Mouse (Mus musculus): ENCODE data around the gene Pth1r. TPM values are rescaled to one million over a fixed set of nuclear protein-coding genes. Genes with fewer than 3 reads are reported as not detected.

The Pth1r gene
- polyA plus RNA-seq, 1 experiment from 2014 or later: 38.7 TPM

DNA sequence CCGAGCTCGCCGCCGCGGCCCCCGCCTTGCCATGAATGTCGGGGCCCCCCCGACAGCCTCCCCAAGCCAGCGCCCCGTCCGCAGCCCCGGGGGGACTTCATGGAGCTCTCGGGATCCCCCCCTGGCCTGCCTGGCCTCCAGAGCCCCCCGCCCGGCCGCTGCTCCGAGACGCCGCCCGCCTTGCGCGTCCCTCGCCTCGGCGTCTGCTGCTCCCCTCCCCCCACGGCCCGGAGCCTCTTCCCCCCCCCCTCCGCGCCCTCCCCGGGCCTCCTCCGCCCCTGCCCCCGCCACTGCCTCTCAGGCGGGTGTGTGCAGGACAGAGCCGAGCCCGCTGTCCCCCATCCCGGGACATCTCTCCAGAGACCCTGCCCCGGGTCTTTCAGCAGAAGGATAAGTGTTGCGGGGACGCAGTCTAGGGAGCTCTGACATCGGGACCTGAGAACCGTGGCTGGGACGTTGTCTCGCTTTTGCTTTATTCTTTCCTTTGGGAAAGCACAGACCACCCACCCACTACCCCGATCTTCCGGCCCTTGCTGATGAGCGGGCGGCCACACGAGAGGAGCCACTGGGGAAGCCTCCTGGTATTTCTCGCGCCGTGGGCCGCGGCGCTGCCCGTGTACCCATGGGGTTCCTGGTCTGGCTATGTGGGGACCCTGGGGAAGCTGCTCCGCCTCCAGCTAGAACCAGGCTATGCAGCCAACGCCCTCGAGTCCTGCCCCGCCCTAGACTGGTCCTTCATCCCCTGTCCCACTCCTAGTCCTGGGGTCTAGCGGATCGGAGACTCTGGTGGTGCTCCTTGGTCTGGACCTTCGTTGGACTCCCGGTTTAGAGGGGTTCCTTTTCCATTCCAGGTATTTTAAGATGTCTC lies 3.3 kb downstream of the Pth1r start:
- H3K27me3 ChIP-seq (ENCODE audit: insufficient read depth, poor library complexity, severe bottlenecking): peaks cover 81% of the 10 kb centered on the region
- peak overlapping the region; percentile 79 for H3K4me3 ChIP-seq
- H3K36me3 ChIP-seq: no peaks in the 10 kb centered on the region
- peak; percentile 72 for DNase-seq (ENCODE audit: low spot score)
- 2% methylated on average over 62 of the region's 63 CpGs for WGBS
- peak overlapping the region; percentile 94 for H3K27ac ChIP-seq
- no peaks in the 10 kb centered on the region for H3K9me3 ChIP-seq
- H3K4me1 ChIP-seq (replicated peaks): peaks cover 57% of the 10 kb centered on the region

DNA sequence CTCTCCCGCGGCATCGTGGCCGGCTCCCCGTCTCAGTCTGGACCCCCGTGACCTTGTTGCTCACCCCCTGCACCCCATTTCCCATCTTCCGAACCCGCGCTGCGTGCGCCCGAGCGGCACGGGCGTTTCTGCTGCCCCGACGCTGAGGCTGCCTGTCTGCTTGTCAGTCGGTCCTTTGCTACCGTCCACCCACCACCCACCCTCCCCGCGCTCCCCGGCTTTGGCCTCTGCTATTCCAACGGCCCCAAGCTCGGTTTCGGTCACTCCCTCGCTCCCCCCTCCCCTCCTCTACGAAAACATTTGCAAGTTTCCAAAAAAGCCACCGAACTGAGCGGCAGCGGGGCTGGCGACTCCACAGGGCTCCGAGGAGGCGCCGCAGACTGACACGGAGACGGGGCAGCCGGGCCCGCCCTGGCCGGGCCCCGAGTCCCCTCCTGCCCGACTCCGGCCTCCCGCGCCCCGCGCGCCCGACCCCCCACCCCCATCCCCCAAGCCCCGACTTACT lies 3.9 kb downstream of the Pth1r start:
- peak; percentile 79 for DNase-seq (ENCODE audit: low spot score)
- H3K27me3 ChIP-seq (ENCODE audit: insufficient read depth, poor library complexity, severe bottlenecking): peaks cover 78% of the 10 kb centered on the region
- H3K4me3 ChIP-seq: peak overlapping the region; percentile 79
- 1% methylated on average over 49 of the region's 49 CpGs for WGBS
- no peaks in the 10 kb centered on the region for H3K9me3 ChIP-seq
- H3K4me1 ChIP-seq (replicated peaks): peaks cover 57% of the 10 kb centered on the region
- H3K36me3 ChIP-seq: no peaks in the 10 kb centered on the region
- H3K27ac ChIP-seq: peak overlapping the region; percentile 94

DNA sequence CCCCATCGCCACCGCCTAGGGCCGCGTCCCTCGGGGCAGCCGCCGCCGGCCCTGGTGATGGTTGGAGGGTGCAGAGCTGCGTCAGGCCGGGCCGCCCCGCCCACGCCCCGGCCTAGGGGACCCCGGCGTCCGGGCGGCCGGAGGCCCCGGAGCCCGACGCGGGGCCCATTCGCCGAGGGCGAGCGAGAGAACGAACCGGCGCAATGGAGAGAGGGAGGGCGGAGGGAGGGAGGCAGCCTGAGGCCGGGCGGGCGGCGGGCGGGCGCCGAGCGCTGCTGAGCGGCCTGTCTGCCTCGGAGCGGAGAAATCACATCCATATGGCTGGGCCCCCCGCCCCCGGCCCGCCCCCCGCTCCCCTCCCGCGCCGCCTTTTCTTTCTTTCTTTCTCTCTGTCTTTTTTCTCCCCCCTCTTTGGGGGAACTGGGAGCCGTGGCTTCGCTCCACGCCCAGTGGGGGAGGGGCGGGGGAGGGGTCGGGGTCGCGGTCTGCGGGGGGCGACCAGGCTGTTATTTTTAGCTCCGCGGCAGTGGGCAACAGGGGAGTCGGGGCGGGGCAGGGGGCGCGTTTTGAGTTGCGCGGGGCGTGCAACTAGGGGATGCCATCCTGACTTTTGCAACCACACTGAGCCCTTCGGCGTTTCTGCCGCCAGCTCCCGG lies 4.5 kb downstream of the Pth1r start:
- Histone ChIP-seq H3K36me3 (no peaks in the 10 kb centered on the region), H3K4me3 (peak overlapping the region; percentile 79), H3K4me1 (replicated peaks) (peaks cover 57% of the 10 kb centered on the region), H3K27ac (peak overlapping the region; percentile 94), H3K9me3 (no peaks in the 10 kb centered on the region), H3K27me3 (ENCODE audit: insufficient read depth, poor library complexity, severe bottlenecking) (peaks cover 75% of the 10 kb centered on the region)
- DNase-seq (ENCODE audit: low spot score): no peak
- WGBS: under 1% methylated on average over 63 of the region's 71 CpGs

DNA sequence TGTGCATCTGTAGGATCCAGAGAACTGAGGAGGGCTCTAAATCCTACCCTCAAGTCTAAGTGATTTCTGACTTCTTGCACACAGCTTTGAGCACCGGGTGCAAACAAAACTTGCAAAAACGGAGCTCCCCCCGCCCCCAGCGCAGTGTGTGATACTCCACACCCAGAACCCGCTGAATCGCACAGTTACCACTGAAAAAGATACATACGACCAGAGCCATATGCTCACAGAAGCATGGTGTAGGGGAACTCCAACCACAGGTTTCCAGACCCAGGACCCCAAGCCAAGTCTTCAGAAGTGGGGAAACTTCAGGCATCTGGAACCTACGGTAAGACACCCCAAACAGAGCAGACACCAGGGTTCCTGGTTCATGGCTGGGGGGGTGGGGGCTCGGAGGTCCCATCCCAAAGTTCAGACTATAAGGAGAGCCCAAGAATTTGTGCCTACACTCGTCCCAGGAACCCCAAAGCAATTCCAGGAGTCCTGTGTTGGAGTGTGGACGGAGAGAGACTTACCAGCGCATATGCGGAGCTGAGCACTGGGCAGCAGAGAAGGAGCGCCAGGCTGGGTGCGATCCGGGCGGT lies 5.1 kb downstream of the Pth1r start, which contains the start of gene Myl3:
Gene Myl3 (plus strand): TSS at position 151 of the 584 bp plus-strand sequence.
- peaks cover 74% of the 10 kb centered on the region for H3K27me3 ChIP-seq (ENCODE audit: insufficient read depth, poor library complexity, severe bottlenecking)
- no peaks in the 10 kb centered on the region for H3K9me3 ChIP-seq
- peaks cover 57% of the 10 kb centered on the region for H3K4me1 ChIP-seq (replicated peaks)
- WGBS: 2% methylated on average over 17 of the region's 17 CpGs
- H3K27ac ChIP-seq: peak within 1 kb of the TSS; percentile 94
- no peaks in the 10 kb centered on the region for H3K36me3 ChIP-seq
- peak within 1 kb of the TSS; percentile 79 for H3K4me3 ChIP-seq
- peak; percentile 55 for DNase-seq (ENCODE audit: low spot score)

DNA sequence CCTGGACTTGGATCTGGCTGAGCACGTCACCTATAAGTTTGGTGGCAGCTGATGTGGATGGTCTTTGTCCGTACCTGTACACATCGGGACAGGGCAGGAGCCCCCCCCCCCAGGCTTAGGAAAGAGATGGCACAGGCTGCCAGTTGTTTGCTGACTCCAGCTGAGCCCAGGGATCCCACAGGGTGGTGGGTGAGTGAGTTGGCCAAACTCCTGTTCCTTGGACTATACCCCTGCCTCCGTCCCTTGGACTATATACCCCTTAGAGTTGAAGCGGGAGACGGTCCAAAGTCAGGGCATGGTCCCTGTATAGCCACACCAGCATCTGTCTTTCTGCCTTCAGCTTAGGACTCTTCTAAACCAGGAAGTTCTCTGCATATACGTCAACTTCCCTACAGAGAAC lies 7.0 kb downstream of the Pth1r start:
- H3K4me1 ChIP-seq (replicated peaks): peaks cover 57% of the 10 kb centered on the region
- 89% methylated on average over 7 of the region's 7 CpGs for WGBS
- no peaks in the 10 kb centered on the region for H3K36me3 ChIP-seq
- no peaks in the 10 kb centered on the region for H3K9me3 ChIP-seq
- peaks cover 74% of the 10 kb centered on the region for H3K27me3 ChIP-seq (ENCODE audit: insufficient read depth, poor library complexity, severe bottlenecking)
- DNase-seq (ENCODE audit: low spot score): no peak
- no peak overlapping the region for H3K27ac ChIP-seq
- no peak overlapping the region for H3K4me3 ChIP-seq

DNA sequence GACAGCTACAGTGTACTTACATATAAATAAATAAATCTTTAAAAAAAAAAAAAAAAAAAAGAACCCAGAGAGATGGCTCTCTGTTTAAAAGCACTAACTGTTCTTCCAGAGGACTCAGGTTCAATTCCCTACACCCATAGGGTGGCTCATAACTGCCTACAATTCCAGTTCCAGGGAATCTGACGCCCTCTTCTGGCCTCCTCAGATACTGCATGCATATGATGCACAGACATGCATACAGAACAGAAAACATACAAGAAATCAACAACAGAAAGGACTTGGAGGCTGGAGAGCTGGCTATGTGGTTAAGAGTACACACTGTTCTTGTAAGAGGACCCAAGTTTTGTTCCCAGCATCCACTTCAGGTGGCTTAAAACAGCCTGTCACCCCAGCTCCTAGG lies 8.9 kb downstream of the Pth1r start:
- Histone ChIP-seq H3K27me3 (ENCODE audit: insufficient read depth, poor library complexity, severe bottlenecking) (peaks cover 73% of the 10 kb centered on the region), H3K4me1 (replicated peaks) (peaks cover 65% of the 10 kb centered on the region), H3K36me3 (no peaks in the 10 kb centered on the region), H3K4me3 (no peak overlapping the region), H3K27ac (no peak overlapping the region), H3K9me3 (no peaks in the 10 kb centered on the region)
- 31% methylated on average over 1 of the region's 1 CpGs for WGBS
- DNase-seq (ENCODE audit: low spot score): no peak

DNA sequence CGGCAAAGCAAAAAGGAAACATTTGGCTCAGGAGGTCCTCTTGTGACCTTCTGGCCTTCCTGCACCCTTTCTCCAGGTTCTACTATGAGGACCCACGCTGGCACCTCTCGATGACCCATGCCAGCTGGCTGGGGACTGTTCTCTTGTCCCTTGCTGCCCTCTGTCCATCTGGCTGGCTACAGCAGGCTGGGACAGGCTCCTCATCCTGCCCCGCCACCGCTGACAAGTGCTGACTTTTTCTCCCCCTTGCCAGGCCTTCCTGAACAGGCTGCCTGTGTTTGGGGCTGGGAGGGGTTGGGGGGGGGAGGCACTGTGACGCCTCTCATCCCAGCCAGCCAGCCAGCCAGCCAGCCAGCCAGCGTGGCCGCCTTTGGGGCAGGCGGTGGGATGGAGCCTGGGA lies 10.6 kb downstream of the Pth1r start:
- Histone ChIP-seq H3K36me3 (no peaks in the 10 kb centered on the region), H3K27me3 (ENCODE audit: insufficient read depth, poor library complexity, severe bottlenecking) (peaks cover 73% of the 10 kb centered on the region), H3K4me3 (no peak overlapping the region), H3K27ac (peak overlapping the region; percentile 73), H3K4me1 (replicated peaks) (peaks cover 66% of the 10 kb centered on the region), H3K9me3 (no peaks in the 10 kb centered on the region)
- DNase-seq (ENCODE audit: low spot score): no peak
- 43% methylated on average over 9 of the region's 9 CpGs for WGBS

DNA sequence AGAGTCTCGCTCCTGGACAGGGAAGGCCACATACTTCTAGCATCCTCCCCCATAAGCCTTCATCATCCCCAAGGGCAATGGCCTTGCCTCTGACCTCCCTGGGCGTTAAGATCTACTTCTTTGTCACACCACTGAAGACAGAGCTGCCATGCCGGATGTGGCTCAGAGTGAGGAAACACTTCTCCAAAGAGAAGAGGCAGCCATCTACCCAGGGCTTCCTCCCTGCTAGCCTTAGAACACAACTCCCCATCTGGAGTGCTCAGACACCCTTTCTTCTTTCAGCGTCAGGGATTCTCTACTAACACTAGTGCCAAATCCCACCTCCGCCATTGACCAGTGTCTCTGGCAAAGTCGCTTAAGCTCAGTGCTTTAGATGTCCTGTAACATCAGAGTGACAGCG lies 12.8 kb downstream of the Pth1r start:
- Histone ChIP-seq H3K27ac (no peak overlapping the region), H3K9me3 (no peaks in the 10 kb centered on the region), H3K36me3 (peaks cover 5% of the 10 kb centered on the region; the same call in 1 of the 2 replicates), H3K4me3 (no peak overlapping the region), H3K4me1 (replicated peaks) (peaks cover 57% of the 10 kb centered on the region), H3K27me3 (ENCODE audit: insufficient read depth, poor library complexity, severe bottlenecking) (peaks cover 73% of the 10 kb centered on the region)
- whole genome bisulfite sequencing: 81% methylated on average over 7 of the region's 7 CpGs
- DNase-seq (ENCODE audit: low spot score): no peak

DNA sequence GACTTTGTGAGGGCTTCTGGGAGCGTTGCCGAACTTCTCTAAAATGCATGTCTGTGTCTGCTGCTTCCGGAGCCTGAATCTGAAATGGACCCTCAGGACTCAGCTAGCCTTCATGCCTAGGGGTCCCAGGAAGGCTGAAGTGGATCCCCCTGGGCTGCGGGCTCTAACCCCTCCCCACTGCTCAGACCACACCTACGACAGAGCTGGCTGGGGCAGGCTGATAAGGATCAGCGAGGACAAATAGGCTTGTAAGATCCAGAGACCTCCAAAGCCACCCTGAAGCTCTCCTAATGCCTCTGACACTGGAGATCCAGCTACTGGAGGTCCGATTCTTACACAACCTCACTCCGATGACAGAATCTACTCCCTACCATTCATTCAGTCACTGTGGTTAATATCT lies 13.8 kb downstream of the Pth1r start:
- no peak for DNase-seq (ENCODE audit: low spot score)
- peaks cover 62% of the 10 kb centered on the region for H3K4me1 ChIP-seq (replicated peaks)

DNA sequence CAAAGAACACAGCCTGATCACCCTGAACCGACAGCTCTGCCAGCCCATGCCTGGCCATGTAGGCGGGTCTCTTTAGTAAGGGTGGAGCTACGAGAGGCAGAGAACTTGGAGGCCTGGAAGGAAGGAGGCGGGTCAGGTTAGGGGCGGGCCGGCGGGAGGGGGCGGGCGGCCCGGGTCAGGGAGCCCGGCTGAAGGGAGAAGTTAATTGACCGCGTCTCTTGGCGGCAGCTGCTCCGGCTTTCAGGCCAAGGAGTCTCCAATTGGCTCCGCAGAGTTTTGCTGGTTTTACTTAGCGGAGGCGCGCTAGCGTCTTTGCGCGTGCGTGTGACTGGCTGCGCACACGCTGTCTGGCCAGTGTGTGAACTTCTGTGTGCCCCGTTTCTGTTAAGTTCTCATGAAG lies 14.3 kb downstream of the Pth1r start:
- peak; percentile 92 for DNase-seq (ENCODE audit: low spot score)
- H3K36me3 ChIP-seq: peaks cover 10% of the 10 kb centered on the region; the same call in 1 of the 2 replicates
- peak overlapping the region; percentile 78 for H3K27ac ChIP-seq
- peaks cover 62% of the 10 kb centered on the region for H3K4me1 ChIP-seq (replicated peaks)
- peak overlapping the region; percentile 48 for H3K4me3 ChIP-seq
- H3K27me3 ChIP-seq (ENCODE audit: insufficient read depth, poor library complexity, severe bottlenecking): peaks cover 87% of the 10 kb centered on the region
- no peaks in the 10 kb centered on the region for H3K9me3 ChIP-seq
- WGBS: under 1% methylated on average over 26 of the region's 26 CpGs

More for the DNA sequence above, 13.8 kb downstream of the Pth1r start:
- WGBS: 11% methylated on average over 8 of the region's 8 CpGs
- H3K9me3 ChIP-seq: no peaks in the 10 kb centered on the region
- peaks cover 82% of the 10 kb centered on the region for H3K27me3 ChIP-seq (ENCODE audit: insufficient read depth, poor library complexity, severe bottlenecking)
- H3K4me3 ChIP-seq: peak overlapping the region; percentile 48
- H3K36me3 ChIP-seq: peaks cover 10% of the 10 kb centered on the region; the same call in 1 of the 2 replicates
- H3K27ac ChIP-seq: peak overlapping the region; percentile 78

DNA sequence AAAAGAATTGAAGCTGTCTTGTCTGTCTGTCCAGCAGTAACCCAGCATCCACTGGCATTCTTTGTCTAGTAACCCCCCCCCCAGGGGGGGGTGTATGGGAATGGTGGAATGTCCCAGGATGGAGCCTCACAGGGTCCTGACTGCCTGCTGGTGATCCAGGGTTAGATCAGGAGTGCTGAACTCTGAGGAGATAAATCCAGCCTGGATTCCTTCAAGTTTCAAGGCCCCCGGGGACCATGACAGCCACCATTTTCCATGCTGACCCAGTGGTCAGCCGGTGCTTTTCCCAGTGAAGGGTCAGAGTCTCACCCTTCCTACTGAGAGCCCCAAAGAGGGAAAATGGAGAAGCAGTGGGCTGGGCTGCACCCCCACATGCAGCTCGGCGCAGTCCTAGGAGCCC lies 15.1 kb downstream of the Pth1r start:
- peaks cover 13% of the 10 kb centered on the region; the same call in 1 of the 2 replicates for H3K36me3 ChIP-seq
- DNase-seq (ENCODE audit: low spot score): no peak
- 51% methylated on average over 4 of the region's 4 CpGs for WGBS
- peak overlapping the region; percentile 40; the same call in 1 of the 2 replicates for H3K27ac ChIP-seq
- peaks cover 91% of the 10 kb centered on the region for H3K27me3 ChIP-seq (ENCODE audit: insufficient read depth, poor library complexity, severe bottlenecking)
- peaks cover 66% of the 10 kb centered on the region for H3K4me1 ChIP-seq (replicated peaks)
- H3K4me3 ChIP-seq: no peak overlapping the region; the same call in 1 of the 2 replicates
- no peaks in the 10 kb centered on the region for H3K9me3 ChIP-seq

DNA sequence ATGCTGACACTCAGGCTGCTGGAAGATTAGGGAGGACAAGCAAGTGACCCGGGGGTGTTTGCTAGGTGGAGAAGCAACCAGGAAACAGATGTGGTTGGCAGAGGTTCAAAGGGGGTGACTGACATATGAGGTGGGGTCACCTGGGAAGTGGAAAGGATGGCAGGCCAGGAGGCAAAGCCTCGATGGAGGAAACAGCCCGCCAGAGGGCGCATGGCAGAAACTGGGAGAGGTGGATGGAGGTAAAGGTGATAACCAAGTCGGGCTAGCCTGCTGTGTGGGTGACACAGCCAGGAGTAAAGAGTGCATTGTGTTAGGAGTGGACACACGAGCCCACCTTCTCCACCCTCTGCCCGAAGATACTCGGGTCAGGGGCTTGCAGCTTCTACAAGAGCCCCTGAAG lies 17.1 kb downstream of the Pth1r start:
- H3K27me3 ChIP-seq (ENCODE audit: insufficient read depth, poor library complexity, severe bottlenecking): peaks cover 91% of the 10 kb centered on the region

More for the DNA sequence above, 17.1 kb downstream of the Pth1r start:
- H3K36me3 ChIP-seq: peaks cover 27% of the 10 kb centered on the region
- H3K9me3 ChIP-seq: no peaks in the 10 kb centered on the region
- H3K27ac ChIP-seq: no peak overlapping the region
- no peak overlapping the region for H3K4me3 ChIP-seq
- H3K4me1 ChIP-seq (replicated peaks): peaks cover 68% of the 10 kb centered on the region
- 26% methylated on average over 8 of the region's 8 CpGs for WGBS
- DNase-seq (ENCODE audit: low spot score): no peak
